Mouse (Mus musculus) liver (tissue): ENCODE results near the gene Map4k3.

Experiments used
- DNase-seq: peaks from one replicate; pipeline ENCODE4 v3.0.0-alpha.2; 2020; ENCODE audit warnings: mixed read lengths

Gene Map4k3

GRCm38 (mm10) chr17:80729080-80729749 lies 930 bp upstream of the Map4k3 start:
- no peak for DNase-seq

- peak; percentile 43 for DNase-seq
These were observed 839 bp downstream of the Map4k3 start for GRCm38 (mm10) chr17:80727341-80727951.

DNA sequence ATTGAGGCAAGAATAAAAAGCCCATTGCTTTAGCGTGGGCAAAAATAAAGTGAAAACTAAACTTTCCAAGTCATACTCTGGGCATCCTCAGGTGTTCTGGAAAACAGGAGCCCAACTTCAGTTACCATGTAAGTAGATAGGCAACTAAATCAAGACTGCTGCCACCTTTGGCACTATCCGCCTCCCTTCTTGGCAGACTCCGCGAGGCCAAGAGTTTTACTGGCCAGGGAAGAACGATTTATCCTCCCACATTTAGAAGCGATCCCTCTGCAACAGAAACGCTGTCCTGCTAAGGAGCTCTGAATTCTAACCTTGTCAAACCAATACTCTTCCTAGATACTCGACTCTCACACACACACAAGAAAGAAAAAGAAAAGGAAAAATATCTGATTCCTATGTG lies 1.5 kb downstream of the Map4k3 start:
- DNase-seq = no peak

GRCm38 (mm10) chr17:80723092-80723491 lies 5.2 kb downstream of the Map4k3 start:
- no peak for DNase-seq

DNA sequence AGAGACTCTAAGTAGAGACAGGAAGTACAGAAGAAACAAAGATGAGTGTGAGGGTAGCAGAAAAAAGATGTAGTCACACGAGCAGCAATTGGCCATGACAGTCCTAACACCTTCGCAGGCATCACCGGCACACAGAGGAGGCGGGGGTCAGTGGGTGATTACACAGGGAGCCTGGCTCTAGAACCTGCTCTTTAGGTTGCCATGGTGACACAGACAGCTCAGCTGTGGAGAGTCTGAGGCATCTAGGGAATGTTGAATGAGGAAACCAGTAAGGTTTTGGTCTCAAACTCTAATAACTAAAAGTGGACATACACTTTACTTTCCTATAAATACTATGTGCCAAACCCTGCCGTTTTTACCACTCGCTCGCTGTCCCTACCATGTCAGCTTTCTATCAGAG lies 6.6 kb downstream of the Map4k3 start:
- DNase-seq = no peak

- no peak for DNase-seq
These were observed 9.0 kb downstream of the Map4k3 start for GRCm38 (mm10) chr17:80719309-80719708.

DNA sequence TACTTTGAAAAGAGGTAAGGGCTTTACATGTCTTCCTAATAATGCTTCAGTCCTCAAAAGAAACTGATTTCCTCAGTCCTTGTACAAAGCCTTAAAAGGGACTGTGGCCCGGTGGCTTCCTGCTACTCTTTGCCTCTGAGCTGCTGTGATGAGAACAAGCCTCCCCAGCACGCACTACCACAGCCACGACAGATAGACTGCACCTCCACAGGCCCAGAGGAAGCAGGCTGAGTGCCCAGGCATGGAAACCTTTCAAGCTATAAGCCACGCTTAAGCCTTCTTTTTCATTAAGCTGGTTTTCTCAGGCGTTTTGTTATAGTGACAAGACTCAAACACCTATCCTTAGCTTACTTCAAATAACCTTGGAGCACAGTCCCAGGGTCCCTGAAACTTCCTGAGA lies 10.0 kb downstream of the Map4k3 start:
- no peak for DNase-seq

- no peak for DNase-seq
These were observed 14.7 kb downstream of the Map4k3 start for GRCm38 (mm10) chr17:80713588-80713987.

- peak; percentile 11 for DNase-seq
These were observed 18.1 kb downstream of the Map4k3 start for GRCm38 (mm10) chr17:80709921-80710838.

DNA sequence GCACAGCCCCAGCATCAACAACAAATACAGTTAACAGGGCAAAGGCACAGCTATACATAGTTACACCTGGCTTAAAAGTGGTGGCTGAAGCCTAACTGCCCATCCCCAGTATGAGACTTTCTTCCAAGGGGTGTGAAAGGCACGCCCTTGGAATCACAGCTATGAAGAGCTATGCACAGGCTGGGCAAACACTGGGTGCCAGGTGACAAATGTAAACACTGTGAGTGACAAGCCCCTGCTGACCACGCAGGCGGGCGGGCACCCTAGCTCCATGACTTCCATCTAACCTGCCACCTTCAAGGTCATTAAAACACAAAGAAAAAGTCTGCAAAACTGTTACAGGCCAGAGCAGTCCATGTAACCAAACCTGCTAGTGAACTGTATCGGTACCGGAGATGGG lies 19.5 kb downstream of the Map4k3 start:
- no peak for DNase-seq

GRCm38 (mm10) chr17:80707176-80707575 lies 21.1 kb downstream of the Map4k3 start:
- no peak for DNase-seq

DNA sequence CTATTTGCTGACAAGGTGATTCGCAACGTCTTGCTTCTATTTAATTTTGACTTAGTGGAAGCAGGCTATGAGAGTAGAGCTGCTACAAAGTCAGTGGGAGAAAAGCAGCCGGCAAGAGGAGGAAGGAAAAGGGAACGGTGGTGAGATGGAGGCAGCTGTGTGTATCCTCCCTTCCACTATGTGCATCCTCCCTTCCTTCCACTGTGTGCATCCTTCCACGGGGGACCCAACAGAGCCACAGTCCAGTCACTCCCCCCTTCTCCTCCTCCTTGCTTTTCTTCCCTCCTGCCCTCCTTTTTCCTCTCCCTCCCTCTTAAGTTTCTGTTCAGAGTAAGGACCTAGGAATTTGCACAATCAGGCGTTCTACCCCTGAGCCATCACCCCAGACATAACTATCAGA lies 21.7 kb downstream of the Map4k3 start:
- DNase-seq = no peak

GRCm38 (mm10) chr17:80701687-80702086 lies 26.6 kb downstream of the Map4k3 start:
- DNase-seq = no peak

GRCm38 (mm10) chr17:80698930-80699329 lies 29.4 kb downstream of the Map4k3 start:
- no peak for DNase-seq

GRCm38 (mm10) chr17:80698191-80698901 lies 29.9 kb downstream of the Map4k3 start:
- DNase-seq = no peak

DNA sequence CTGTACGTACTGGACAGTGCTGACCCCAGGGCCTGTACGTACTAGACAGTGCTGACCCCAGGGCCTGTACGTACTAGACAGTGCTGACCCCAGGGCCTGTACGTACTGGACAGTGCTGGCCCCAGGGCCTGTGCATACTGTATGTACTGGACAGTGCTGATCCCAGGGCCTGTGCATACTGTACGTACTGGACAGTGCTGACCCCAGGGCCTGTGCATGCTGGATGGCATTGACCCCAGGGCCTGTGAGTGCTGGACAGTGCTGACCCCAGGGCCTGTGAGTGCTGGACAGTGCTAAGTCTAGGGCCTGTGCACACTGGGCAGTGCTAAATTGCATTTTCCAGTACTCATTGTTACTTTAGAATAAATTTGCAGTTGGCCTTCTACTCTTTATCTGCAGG lies 31.3 kb downstream of the Map4k3 start:
- DNase-seq = no peak

GRCm38 (mm10) chr17:80696210-80696609 lies 32.1 kb downstream of the Map4k3 start:
- DNase-seq = no peak

- no peak for DNase-seq
These were observed 34.6 kb downstream of the Map4k3 start for GRCm38 (mm10) chr17:80693707-80694106.

DNA sequence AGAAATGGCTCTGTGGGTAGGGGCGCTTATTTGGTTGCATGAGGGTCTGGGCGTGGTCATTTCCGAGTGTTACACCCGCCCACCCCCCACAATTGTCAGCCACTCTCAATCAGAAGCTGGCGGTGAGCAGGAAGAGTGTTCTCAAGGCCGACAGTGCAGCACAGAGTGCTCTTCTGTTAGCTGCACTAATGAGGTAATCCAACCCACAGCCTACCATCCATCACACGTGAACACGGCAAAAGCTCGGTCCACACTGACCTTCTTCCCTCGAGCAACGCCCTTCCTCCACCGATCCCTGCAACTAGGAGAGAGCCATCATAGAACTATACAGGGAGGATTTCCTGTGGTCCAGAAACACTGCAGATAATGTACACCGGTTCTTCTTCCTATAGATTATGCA lies 36.1 kb downstream of the Map4k3 start:
- no peak for DNase-seq

- DNase-seq = no peak
These were observed 39.6 kb downstream of the Map4k3 start for GRCm38 (mm10) chr17:80688701-80689100.

- no peak for DNase-seq
These were observed 42.2 kb downstream of the Map4k3 start for GRCm38 (mm10) chr17:80686066-80686465.

DNA sequence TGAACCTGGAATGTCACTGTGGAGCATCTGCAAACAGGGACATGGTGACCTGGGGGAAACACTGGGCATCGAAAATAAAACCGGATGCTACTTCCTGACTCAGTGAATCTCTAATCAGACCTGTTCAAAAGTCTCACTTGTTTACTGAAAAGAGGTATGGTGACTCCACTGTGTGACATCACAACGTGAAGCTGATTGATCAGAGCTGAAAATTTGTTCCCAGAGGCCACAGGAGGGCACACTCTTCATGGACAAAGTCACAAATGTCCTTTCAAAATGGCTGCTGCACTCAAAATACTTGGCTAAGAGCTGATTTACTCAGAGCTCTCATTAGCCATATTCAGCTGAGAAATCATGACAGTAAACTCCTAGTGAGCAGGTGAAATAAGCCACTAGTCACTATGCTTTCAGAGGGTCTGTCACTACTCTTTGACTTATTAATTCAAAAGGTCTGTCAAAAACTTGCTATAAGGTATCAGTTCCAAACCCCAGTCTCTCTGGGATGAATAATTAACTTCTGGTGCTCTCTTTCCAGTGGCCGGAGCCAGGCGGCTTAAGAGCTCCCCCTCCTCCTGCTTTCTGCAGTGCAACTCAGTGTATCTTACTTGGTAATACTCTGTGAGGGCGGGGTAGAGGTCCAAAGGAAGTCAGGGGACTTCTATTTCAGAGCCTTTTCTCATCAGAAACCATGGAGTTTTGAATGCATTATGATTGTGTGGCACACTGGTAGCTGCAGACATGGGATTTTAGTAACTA lies 44.3 kb downstream of the Map4k3 start:
- DNase-seq = no peak
